Mouse (Mus musculus) cortical plate, adult 2 months (tissue): Measurements from ENCODE around the gene Mrps5. TPM values are rescaled to one million over a fixed set of nuclear protein-coding genes. Genes with fewer than 3 reads are reported as not detected.

ENCODE experiments used
- H3K27ac ChIP-seq: fragments of 200-500 bp; 2 replicates; pipeline ENCODE4 v1.5.1; 2012; ENCODE audit warnings: low read length, control low read depth, inconsistent platforms; ENCODE audit not compliant: insufficient read depth
- H3K4me1 ChIP-seq: fragments of 200-500 bp; 2 replicates; pipeline ENCODE4 v1.6.1; 2011; ENCODE audit warnings: low read length; ENCODE audit not compliant: control insufficient read depth, insufficient read depth
- H3K4me3 ChIP-seq: fragments of 200-500 bp; 2 replicates; pipeline ENCODE4 v1.5.1; 2011; ENCODE audit warnings: mild to moderate bottlenecking, low read length, control low read depth; ENCODE audit not compliant: insufficient read depth
- CTCF ChIP-seq: fragments of 200-500 bp; IDR thresholded peaks from 2 replicates; pipeline ENCODE4 v1.5.1; 2011; ENCODE audit warnings: mild to moderate bottlenecking, control low read depth, low read length; ENCODE audit not compliant: insufficient read depth; ENCODE audit errors: extremely low read depth
- POLR2A ChIP-seq: fragments of 200-500 bp; IDR thresholded peaks from 2 replicates; pipeline ENCODE4 v1.6.1; 2011; ENCODE audit warnings: mild to moderate bottlenecking, low read length, control low read depth; ENCODE audit not compliant: insufficient read depth; ENCODE audit errors: extremely low read depth
- polyA plus RNA-seq: library from polyadenylated mRNA; depleted of rRNA; stranded (reverse); fragments of >200 nt; gene quantifications from 2 replicates; pipeline ENCODE4 v1.2.3, GENCODE M21; 2012

Gene Mrps5
- polyA plus RNA-seq, 1 experiment: 88.8 TPM

GRCm38 (mm10) chr2:127608986-127609385 is 22.0 kb downstream of the Mrps5 start:
- no peak overlapping the region for H3K4me3 ChIP-seq
- TF ChIP-seq CTCF: no peak
- no peak for TF ChIP-seq POLR2A
- peak overlapping the region; percentile 53; the same call in 1 of the 2 replicates for H3K27ac ChIP-seq
- no peaks in the 10 kb centered on the region; the same call in 1 of the 2 replicates for H3K4me1 ChIP-seq

GRCm38 (mm10) chr2:127611386-127611785 is 24.4 kb downstream of the Mrps5 start:
- Histone ChIP-seq H3K4me3 (no peak overlapping the region), H3K4me1 (no peaks in the 10 kb centered on the region; the same call in 1 of the 2 replicates), H3K27ac (peak overlapping the region; percentile 82; the same call in 1 of the 2 replicates)
- no peak for TF ChIP-seq CTCF

GRCm38 (mm10) chr2:127612288-127612687 is 25.3 kb downstream of the Mrps5 start:
- no peaks in the 10 kb centered on the region; the same call in 1 of the 2 replicates for H3K4me1 ChIP-seq
- H3K4me3 ChIP-seq: no peak overlapping the region
- no peak for TF ChIP-seq CTCF
- no peak for TF ChIP-seq POLR2A
- H3K27ac ChIP-seq: peak overlapping the region; percentile 95

- no peak overlapping the region for H3K27ac ChIP-seq
- no peak overlapping the region for H3K4me3 ChIP-seq
- no peaks in the 10 kb centered on the region for H3K4me1 ChIP-seq
- TF ChIP-seq POLR2A (no peak), CTCF (no peak)
Observed at GRCm38 (mm10) chr2:127619311-127619710, 32.3 kb downstream of the Mrps5 start.

GRCm38 (mm10) chr2:127622065-127622464 is 35.0 kb downstream of the Mrps5 start:
- no peak for TF ChIP-seq CTCF
- TF ChIP-seq POLR2A: no peak
- no peaks in the 10 kb centered on the region for H3K4me1 ChIP-seq
- no peak overlapping the region for H3K4me3 ChIP-seq
- no peak overlapping the region for H3K27ac ChIP-seq

- no peaks in the 10 kb centered on the region for H3K4me1 ChIP-seq
- H3K4me3 ChIP-seq: no peak overlapping the region
- TF ChIP-seq CTCF (no peak), POLR2A (no peak)
Observed at GRCm38 (mm10) chr2:127624786-127625185, 37.8 kb downstream of the Mrps5 start.

GRCm38 (mm10) chr2:127625659-127626058 is 38.6 kb downstream of the Mrps5 start:
- H3K4me3 ChIP-seq: no peak overlapping the region
- TF ChIP-seq POLR2A (no peak), CTCF (no peak)
- no peaks in the 10 kb centered on the region for H3K4me1 ChIP-seq
- peak overlapping the region; percentile 86; the same call in 1 of the 2 replicates for H3K27ac ChIP-seq

More at GRCm38 (mm10) chr2:127624786-127625185, 37.8 kb downstream of the Mrps5 start:
- no peak overlapping the region for H3K27ac ChIP-seq

GRCm38 (mm10) chr2:127627354-127627753 is 40.3 kb downstream of the Mrps5 start:
- Histone ChIP-seq H3K27ac (peak overlapping the region; percentile 68; the same call in 1 of the 2 replicates), H3K4me1 (no peaks in the 10 kb centered on the region), H3K4me3 (no peak overlapping the region)
- no peak for TF ChIP-seq CTCF
- TF ChIP-seq POLR2A: no peak

- Histone ChIP-seq H3K4me3 (no peak overlapping the region), H3K4me1 (no peaks in the 10 kb centered on the region), H3K27ac (peak overlapping the region; percentile 68; the same call in 1 of the 2 replicates)
- TF ChIP-seq CTCF: no peak
- no peak for TF ChIP-seq POLR2A
Observed at GRCm38 (mm10) chr2:127627990-127628570, 41.1 kb downstream of the Mrps5 start.

- H3K27ac ChIP-seq: no peak overlapping the region
Observed at GRCm38 (mm10) chr2:127632601-127633000, 45.6 kb downstream of the Mrps5 start.

More at GRCm38 (mm10) chr2:127632601-127633000, 45.6 kb downstream of the Mrps5 start:
- H3K4me3 ChIP-seq: no peak overlapping the region
- TF ChIP-seq CTCF: no peak
- TF ChIP-seq POLR2A: no peak
- H3K4me1 ChIP-seq: no peaks in the 10 kb centered on the region
